ENCODE assay signal across 26 mouse cellular contexts in genomic region chr1:134385666-134386065, GRCm38 (mm10). TPM values are rescaled to one million over a fixed set of nuclear protein-coding genes. Genes with fewer than 3 reads are reported as not detected.
"Had no signal": no experiment of that assay in that cellular context is flagged by ENCODE, and none has a peak within 500 bp of the region (broad histone marks: within the 10 kb centered on the region; RNA-seq: fewer than 3 reads in every experiment).

TSS of gene 4933406M09Rik (plus strand) at chr1:134385940.

- H3K4me3 ChIP-seq: layer of hippocampus, adult 2 months; limb, embryonic 12.5 days; liver, embryonic 12.5 days; liver, embryonic 15.5 days; lung, embryonic 15.5 days; midbrain, embryonic 12.5 days; midbrain, embryonic 15.5 days; neural tube, embryonic 12.5 days; neural tube, embryonic 15.5 days; stomach, embryonic 15.5 days had no signal

- H3K9ac ChIP-seq: limb, embryonic 12.5 days; liver, embryonic 12.5 days; liver, embryonic 15.5 days; lung, embryonic 15.5 days; midbrain, embryonic 12.5 days; midbrain, embryonic 15.5 days; neural tube, embryonic 12.5 days; neural tube, embryonic 15.5 days; stomach, embryonic 15.5 days had no signal

- H3K36me3 ChIP-seq: limb, embryonic 12.5 days; liver, embryonic 12.5 days; liver, embryonic 15.5 days; lung, embryonic 15.5 days; midbrain, embryonic 12.5 days; midbrain, embryonic 15.5 days; neural tube, embryonic 12.5 days; neural tube, embryonic 15.5 days; stomach, embryonic 15.5 days had no signal

- H3K9me3 ChIP-seq: limb, embryonic 12.5 days; liver, embryonic 15.5 days; lung, embryonic 15.5 days; midbrain, embryonic 12.5 days; midbrain, embryonic 15.5 days; neural tube, embryonic 12.5 days; neural tube, embryonic 15.5 days; stomach, embryonic 15.5 days had no signal

- ATAC-seq: liver, embryonic 12.5 days; midbrain, embryonic 15.5 days had no signal

- H3K27me3 ChIP-seq: lung, embryonic 15.5 days; midbrain, embryonic 12.5 days; midbrain, embryonic 15.5 days; neural tube, embryonic 12.5 days; stomach, embryonic 15.5 days had no signal

- DNase-seq: kidney, adult 18-20 months; kidney, adult 9 months; kidney, postnatal 25 days; layer of hippocampus, adult 9-11 months; liver; lung, adult 18-20 months; lung, postnatal 10 days; lung, postnatal 36 days; right cerebral cortex, adult 18-20 months; right cerebral cortex, postnatal 14 days; right cerebral cortex, postnatal 4 days; thymus, adult 2 months; thymus, postnatal 14 days; thymus, postnatal 4 days had no signal

- H3K4me1 ChIP-seq: liver, embryonic 12.5 days; neural tube, embryonic 12.5 days had no signal

- H3K27ac ChIP-seq: layer of hippocampus, adult 2 months; limb, embryonic 12.5 days; liver, embryonic 12.5 days; liver, embryonic 15.5 days; lung, embryonic 15.5 days; midbrain, embryonic 12.5 days; midbrain, embryonic 15.5 days; neural tube, embryonic 12.5 days; neural tube, embryonic 15.5 days; stomach, embryonic 15.5 days had no signal

- H3K4me2 ChIP-seq: limb, embryonic 12.5 days; liver, embryonic 12.5 days; liver, embryonic 15.5 days; lung, embryonic 15.5 days; midbrain, embryonic 12.5 days; midbrain, embryonic 15.5 days; neural tube, embryonic 12.5 days; neural tube, embryonic 15.5 days; stomach, embryonic 15.5 days had no signal

RNA-seq across cellular contexts. Expression of gene 4933406M09Rik, which starts in this region (rescaled TPM):
- polyA plus RNA-seq: kidney, embryonic 16.5 days; large intestine, adult 2 months; limb, embryonic 12.5 days; liver, embryonic 12.5 days; liver, embryonic 15.5 days; lung, embryonic 15.5 days; midbrain, embryonic 12.5 days; midbrain, embryonic 15.5 days; neural tube, embryonic 12.5 days; neural tube, embryonic 15.5 days; stomach, embryonic 15.5 days; thymus, adult 2 months had no signal
